Mouse (Mus musculus) heart, adult 9 months (tissue): ENCODE measurements around the gene Hist2h2be.
"Not testable (repeated sequence)": the region's sequence is repeated elsewhere in the genome, so short reads cannot be mapped to it uniquely, and the experiment has no call there.

Source experiments
- DNase-seq, 2 experiments: peaks; one replicate each; pipeline ENCODE4 v3.0.0; 2022; ENCODE audit warnings: low spot score in 2 of 2

Hist2h2be gene

DNA sequence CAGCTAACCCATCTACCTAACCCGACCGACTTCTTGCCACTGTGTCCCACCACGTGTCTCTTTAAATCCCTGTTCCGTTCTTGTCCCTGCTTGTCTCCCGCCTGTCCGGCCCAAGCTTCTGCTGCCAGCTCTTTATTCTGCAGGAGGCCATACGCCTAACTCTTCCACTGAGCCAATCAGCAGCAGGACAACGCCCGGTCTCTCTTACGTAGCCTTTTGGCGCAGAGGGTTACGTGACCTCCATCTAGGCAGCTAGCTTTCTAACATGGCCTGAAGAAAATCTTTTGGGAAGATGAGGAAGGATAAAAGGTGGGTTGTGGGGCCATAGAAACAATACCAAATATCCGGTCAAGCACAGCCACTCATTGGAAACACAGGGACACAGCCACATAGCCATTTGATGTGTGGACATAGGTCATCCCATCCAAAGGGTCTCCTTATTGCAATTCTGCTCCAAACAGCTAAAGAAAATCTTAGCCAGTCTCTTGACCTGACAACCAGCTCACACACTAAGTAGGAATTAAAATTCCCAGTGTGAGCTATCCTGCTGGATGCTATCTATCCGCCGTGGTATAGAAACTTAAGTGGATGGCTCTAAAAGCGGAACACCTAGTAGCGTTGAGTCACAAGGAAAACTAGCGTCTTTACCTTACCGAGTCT is 41.4 kb downstream of the Hist2h2be start:
- DNase-seq = peak; percentile 94 to 95

DNA sequence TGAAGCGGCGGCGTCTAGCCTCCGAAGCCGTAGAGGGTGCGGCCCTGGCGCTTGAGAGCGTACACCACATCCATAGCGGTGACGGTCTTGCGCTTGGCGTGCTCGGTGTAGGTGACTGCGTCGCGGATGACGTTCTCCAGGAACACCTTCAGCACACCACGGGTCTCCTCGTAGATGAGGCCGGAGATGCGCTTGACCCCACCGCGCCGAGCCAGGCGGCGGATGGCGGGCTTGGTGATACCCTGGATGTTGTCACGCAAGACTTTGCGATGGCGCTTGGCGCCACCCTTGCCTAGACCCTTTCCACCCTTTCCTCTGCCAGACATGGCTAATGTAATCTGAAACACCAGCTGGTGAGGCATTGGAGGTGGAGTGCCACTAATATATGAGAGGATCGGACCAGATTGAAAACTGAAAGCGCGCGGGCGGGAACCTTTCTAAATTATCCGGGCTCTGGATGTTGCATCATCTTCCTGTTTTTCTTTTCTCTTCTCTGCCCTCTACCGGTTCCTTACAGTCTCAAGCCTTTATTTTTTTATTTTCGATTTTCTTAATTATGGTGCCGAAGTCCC is 42.1 kb downstream of the Hist2h2be start, which contains the start of gene Hist2h4:
Gene Hist2h4 (minus strand): TSS at position 333 of the 572 bp plus-strand sequence.
- peak; percentile 99 for DNase-seq

DNA sequence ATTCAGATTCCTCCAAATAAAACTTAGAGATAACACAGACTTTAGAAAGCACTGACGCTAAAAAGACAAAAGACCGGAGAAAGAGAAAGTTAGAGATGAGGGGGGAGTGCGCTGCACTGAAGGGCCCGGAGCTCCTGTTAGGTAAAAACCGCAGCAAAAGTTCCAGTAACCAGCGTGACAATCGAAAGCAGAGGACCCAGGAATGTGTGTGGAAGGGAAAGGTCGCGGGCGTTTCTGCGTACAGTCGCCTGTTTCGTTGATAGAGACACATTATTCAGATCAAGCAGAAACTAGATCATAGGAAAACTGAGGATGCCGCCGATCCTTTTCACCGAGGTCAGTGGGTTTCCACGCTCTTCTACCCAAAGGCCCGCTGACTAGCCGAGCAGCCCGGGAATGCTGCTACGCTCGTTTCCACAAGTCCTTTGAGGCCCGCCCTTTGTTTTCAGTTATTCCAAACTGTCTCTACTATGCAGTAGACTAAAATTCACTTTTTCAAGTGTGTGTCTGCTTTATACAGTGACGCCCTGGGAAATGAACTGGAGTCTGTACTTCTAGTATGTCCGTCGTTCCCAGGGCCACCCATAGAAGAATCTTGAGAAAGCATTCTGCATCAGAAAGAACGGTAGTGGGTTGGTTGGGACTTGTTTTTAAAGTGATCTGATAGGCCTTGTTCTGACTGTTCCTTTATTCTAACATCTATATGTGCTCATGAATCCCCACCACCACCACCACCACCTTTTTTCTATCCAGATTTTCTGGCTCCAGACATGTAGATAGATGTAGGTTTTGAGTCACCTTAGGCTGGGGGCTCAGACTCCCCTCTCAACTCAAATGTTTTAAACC is 42.9 kb downstream of the Hist2h2be start:
- no peak for DNase-seq

DNA sequence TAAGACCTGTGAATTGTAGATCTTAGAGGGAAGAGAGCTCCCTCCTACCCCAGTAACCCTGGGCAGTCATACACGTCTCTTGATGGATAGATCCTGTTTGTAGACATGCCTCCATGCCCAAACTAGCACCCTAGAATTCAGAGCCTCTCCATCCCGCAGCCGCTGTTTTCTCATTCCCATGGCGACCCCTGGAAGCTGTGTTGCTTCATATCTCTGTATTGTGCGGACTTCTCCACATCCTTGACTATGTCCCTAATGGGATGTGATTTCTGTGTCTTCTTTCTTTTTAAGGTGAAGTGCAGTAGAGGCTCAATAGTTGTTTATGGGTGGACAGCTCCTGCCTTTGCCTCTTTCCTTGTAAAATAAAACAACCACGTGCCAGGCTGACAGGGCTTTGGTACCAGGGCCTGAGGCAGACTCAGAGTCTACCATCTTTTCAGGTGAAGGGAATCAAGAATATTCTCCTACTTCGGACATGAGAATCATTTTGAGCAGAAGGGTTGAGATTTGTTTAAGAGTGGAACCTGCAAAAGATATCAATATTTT is 43.6 kb downstream of the Hist2h2be start:
- DNase-seq = no peak

- DNase-seq = no peak
These were observed 45.3 kb downstream of the Hist2h2be start for GRCm38 (mm10) chr3:96266132-96266710.

- no peak for DNase-seq
These were observed 46.6 kb downstream of the Hist2h2be start for GRCm38 (mm10) chr3:96267541-96267940.

GRCm38 (mm10) chr3:96268051-96268775 is 47.3 kb downstream of the Hist2h2be start, which contains the start of gene Hist2h3b:
Gene Hist2h3b (plus strand): TSS chr3:96268654.
- peak; percentile 83 to 92 for DNase-seq

DNA sequence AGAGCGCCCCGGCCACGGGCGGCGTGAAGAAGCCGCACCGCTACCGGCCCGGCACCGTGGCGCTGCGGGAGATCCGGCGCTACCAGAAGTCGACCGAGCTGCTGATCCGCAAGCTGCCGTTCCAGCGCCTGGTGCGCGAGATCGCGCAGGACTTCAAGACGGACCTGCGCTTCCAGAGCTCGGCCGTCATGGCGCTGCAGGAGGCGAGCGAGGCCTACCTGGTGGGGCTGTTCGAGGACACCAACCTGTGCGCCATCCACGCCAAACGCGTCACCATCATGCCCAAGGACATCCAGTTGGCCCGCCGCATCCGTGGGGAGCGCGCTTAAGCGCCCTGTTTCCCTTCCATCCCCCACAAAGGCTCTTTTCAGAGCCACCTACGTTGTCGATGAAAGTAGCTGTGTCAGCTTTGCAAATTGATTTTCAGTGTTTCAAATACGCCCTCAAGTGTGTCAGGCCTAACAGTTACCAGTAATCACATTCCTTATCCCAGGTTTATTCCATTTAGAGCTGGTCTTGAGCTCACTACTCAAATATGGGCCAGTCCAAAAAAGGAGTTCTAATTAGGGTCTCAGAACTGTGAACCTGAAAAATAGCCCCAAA is 48.0 kb downstream of the Hist2h2be start:
- DNase-seq = not testable (repeated sequence)

GRCm38 (mm10) chr3:96269511-96270474 is 48.9 kb downstream of the Hist2h2be start, which contains the start of gene Hist2h2bb:
Gene Hist2h2bb (plus strand): TSS chr3:96269752.
- DNase-seq = peak; percentile 96 to 97
